Mouse (Mus musculus) G1E (cell line): ENCODE data around the gene Ssh1. TPM values are rescaled to one million over a fixed set of nuclear protein-coding genes. Genes with fewer than 3 reads are reported as not detected.

Experiments
- ATAC-seq: 2 replicates; pipeline ENCODE4 v1.8.0; 2016; ENCODE audit warnings: mild to moderate bottlenecking; ENCODE audit not compliant: insufficient number of reproducible peaks, poor library complexity, low FRiP score, severe bottlenecking; ENCODE audit errors: extremely low read depth
- DNase-seq: peaks from one replicate; pipeline ENCODE4 v3.0.0; 2012; ENCODE audit warnings: low spot score
- H3K27me3 ChIP-seq: 2 replicates; pipeline ENCODE4 v1.6.1; 2012; ENCODE audit warnings: mild to moderate bottlenecking, low read length, inconsistent platforms; ENCODE audit not compliant: insufficient read depth
- H3K36me3 ChIP-seq: replicated peaks from 2 replicates; pipeline ENCODE3; 2012; ENCODE audit warnings: mild to moderate bottlenecking, inconsistent platforms
- H3K4me1 ChIP-seq: 2 replicates; pipeline ENCODE4 v1.6.1; 2012; ENCODE audit warnings: low read depth, low read length, inconsistent platforms, mixed read lengths; ENCODE audit not compliant: insufficient read depth
- H3K4me3 ChIP-seq: 2 replicates; pipeline ENCODE4 v1.5.1; 2012; ENCODE audit warnings: low read depth, mild to moderate bottlenecking, inconsistent platforms, low read length, moderate library complexity, mixed read lengths
- H3K9me3 ChIP-seq: replicated peaks from 2 replicates; pipeline ENCODE4 v1.6.1; 2012; ENCODE audit warnings: inconsistent platforms
- CTCF ChIP-seq: IDR thresholded peaks from 2 replicates; pipeline ENCODE4 v1.5.1; 2012; ENCODE audit warnings: low read depth, low read length, inconsistent platforms, mixed read lengths
- GATA1 ChIP-seq: IDR thresholded peaks from 2 replicates; pipeline ENCODE4 v1.6.1; 2012; ENCODE audit warnings: borderline replicate concordance, low read length, inconsistent platforms, mixed read lengths
- GATA2 ChIP-seq: IDR thresholded peaks from 2 replicates; pipeline ENCODE4 v1.6.1; 2012; ENCODE audit warnings: low read depth, low read length, inconsistent platforms, borderline replicate concordance
- POLR2AphosphoS5 ChIP-seq: IDR thresholded peaks from 2 replicates; pipeline ENCODE4 v1.6.1; 2012; ENCODE audit warnings: low read depth, low read length, inconsistent platforms; ENCODE audit not compliant: insufficient replicate concordance
- TAL1 ChIP-seq: conservative IDR thresholded peaks from 2 replicates; pipeline ENCODE4 v1.6.1; 2012; ENCODE audit warnings: low read depth, low read length, inconsistent platforms, mixed read lengths
- polyA plus RNA-seq: library from polyadenylated mRNA; stranded (reverse); fragments of >175 nt; gene quantifications from 2 replicates; pipeline ENCODE4 v1.2.3, GENCODE M21; 2012
- total RNA-seq, 2 experiments: library from RNA; stranded (forward) in 1 of 2; stranded (reverse) in 1 of 2; fragments of 200-1000 nt in 1 of 2; fragments of >200 nt in 1 of 2; fragmentation: Nextera tagmentation in 1 of 2; gene quantifications; 2 replicates each; pipeline ENCODE4 v1.2.3; 2014 to 2017

Gene Ssh1
- total and polyA plus RNA-seq, 3 experiments = 3.3 to 28.4 (median 13.8) TPM

DNA sequence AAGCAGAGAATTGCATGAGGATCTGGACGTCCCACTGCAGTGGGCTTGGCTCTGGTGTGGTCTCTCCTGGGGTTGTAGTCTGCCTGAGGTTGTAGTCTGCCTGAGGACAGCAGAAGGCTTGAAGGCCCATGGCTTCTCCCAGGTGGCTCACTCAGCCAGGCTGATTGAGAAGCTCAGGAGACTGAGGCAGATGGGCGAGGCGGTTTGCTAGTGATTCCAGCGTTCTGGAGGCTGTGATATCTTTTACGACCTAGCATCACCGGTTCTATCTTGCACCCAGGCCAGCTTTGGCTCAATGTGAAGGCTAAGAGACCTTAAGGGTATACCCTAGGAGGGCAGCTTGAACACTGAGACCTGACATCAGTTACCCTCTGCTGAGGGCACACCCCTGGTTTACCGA lies 74.6 kb downstream of the Ssh1 start:
- TF ChIP-seq GATA1 = no peak
- no peak for TF ChIP-seq CTCF
- TF ChIP-seq POLR2AphosphoS5 = no peak
- no peak for TF ChIP-seq GATA2
- no peak for TF ChIP-seq TAL1
- peaks cover 30% of the 10 kb centered on the region for H3K27me3 ChIP-seq
- H3K4me3 ChIP-seq = no peak overlapping the region
- no peak for ATAC-seq
- no peak for DNase-seq
- H3K4me1 ChIP-seq = peaks cover 13% of the 10 kb centered on the region
- H3K36me3 ChIP-seq = no peaks in the 10 kb centered on the region
- H3K9me3 ChIP-seq = no peaks in the 10 kb centered on the region

DNA sequence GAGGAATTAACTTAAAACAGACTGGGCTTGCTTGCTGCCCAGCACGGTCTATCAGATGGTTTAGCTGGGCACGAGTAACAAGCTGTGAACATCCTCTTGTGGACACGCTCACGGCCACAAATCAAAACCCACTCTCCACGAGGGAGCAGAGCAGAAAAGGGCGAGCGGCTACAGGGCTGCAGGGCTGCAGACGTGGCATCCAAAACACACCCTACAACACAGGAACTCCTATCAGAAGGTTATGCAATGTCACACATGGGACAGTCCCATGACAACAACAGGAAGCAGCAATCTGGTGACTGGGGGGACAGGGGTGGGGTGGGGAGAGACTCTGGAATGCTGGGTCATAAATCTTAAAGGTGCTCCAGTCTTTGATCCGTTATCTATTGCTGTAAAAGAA lies 75.0 kb downstream of the Ssh1 start:
- Histone ChIP-seq H3K4me1 (peaks cover 13% of the 10 kb centered on the region), H3K36me3 (no peaks in the 10 kb centered on the region), H3K9me3 (no peaks in the 10 kb centered on the region), H3K4me3 (no peak overlapping the region), H3K27me3 (peaks cover 30% of the 10 kb centered on the region)
- no peak for TF ChIP-seq TAL1
- TF ChIP-seq CTCF = no peak
- no peak for TF ChIP-seq GATA2
- no peak for TF ChIP-seq GATA1
- TF ChIP-seq POLR2AphosphoS5 = no peak
- ATAC-seq = no peak
- DNase-seq = no peak

GRCm38 (mm10) chr5:113910705-113911104 lies 83.0 kb downstream of the Ssh1 start:
- Histone ChIP-seq H3K27me3 (peaks cover 25% of the 10 kb centered on the region), H3K4me3 (no peak overlapping the region; the same call in 1 of the 2 replicates), H3K9me3 (no peaks in the 10 kb centered on the region), H3K4me1 (peaks cover 40% of the 10 kb centered on the region), H3K36me3 (peaks cover 4% of the 10 kb centered on the region)
- no peak for TF ChIP-seq GATA2
- TF ChIP-seq POLR2AphosphoS5 = no peak
- TF ChIP-seq TAL1 = no peak
- TF ChIP-seq GATA1 = no peak
- no peak for TF ChIP-seq CTCF
- ATAC-seq (no peak), DNase-seq (no peak)

DNA sequence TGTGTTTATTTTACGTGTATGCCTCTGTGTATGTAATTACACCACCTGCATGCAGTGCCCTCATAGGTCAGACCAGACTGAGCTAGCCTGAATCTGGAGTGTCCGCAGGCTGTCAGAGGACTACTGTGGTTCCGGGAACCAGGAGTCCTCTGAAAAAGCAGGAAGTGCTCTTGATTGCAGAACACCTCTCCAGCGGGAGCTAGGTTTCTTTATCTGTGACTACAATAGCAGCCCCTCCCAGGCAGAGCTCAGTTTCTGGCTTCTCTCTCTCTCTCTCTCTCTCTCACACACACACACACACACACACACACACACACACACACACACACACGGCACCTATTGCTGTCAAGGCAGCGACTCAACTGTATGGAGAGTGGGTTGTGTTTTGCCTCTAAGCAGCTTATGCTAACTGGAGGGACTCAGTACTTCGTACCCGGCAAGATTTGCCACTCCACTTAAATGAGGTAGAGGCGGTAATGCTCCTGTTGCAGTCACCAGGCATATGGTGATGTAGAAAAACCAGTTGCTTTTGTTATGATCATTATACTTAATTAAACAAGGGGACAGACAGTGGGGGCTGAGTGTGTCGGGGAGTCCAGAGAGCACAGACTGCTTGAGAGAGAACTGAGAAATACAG lies 83.5 kb downstream of the Ssh1 start:
- TF ChIP-seq GATA2 (no peak), TAL1 (no peak), CTCF (no peak), GATA1 (no peak), POLR2AphosphoS5 (no peak)
- H3K4me1 ChIP-seq = peaks cover 45% of the 10 kb centered on the region
- H3K4me3 ChIP-seq = peak overlapping the region; percentile 33; the same call in 1 of the 2 replicates
- DNase-seq (peak; percentile 42), ATAC-seq (no peak)
- no peaks in the 10 kb centered on the region for H3K9me3 ChIP-seq
- H3K27me3 ChIP-seq = peaks cover 20% of the 10 kb centered on the region
- H3K36me3 ChIP-seq = peaks cover 8% of the 10 kb centered on the region

DNA sequence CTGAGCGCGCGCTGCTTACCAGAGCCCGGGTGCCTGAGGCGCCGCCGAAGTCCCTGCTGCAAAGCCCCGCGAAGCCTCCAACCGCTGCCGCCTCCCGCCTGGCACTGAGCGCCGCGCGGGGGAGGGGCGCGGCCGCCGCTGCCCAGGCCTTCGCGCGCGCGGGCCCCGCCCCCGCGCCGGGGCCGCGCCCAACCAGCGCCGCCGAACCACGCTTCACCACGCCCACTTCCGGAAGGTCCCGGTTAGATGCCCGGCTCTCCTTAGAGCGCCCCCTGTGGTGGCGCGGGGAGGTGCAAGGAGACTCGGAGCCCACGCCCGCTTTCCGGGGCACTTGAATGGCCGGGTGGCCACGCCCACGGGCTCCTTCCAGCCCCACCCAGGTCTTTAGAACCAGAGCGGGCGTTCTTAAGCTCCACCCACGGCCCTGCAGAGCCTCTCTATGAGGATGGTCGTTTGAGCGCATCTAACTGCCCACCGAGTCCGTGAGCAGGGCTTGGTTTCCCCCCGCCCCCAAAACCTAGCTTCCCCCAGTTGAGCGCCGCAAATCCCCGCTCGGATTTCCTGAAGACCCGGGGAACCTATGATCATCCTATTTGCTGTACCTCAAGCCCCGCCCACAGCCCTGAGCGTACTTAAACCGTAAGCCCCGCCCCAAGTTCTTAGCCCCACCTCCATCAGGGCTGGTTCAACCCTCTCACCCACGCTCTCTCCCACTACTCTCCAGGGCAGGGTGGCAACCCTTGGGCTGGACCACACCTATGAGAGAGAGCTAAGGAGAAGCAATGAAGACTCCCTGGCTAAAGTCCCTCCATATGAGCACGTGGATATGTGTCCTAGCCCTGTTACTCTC lies 84.9 kb downstream of the Ssh1 start, which contains the start of gene Coro1c:
Coro1c (minus strand) TSS at position 167 of the 850 bp plus-strand sequence.
- peak; percentile 75 for ATAC-seq
- DNase-seq = peak; percentile 87
- H3K36me3 ChIP-seq = peaks cover 10% of the 10 kb centered on the region
- peaks cover 10% of the 10 kb centered on the region for H3K27me3 ChIP-seq
- H3K9me3 ChIP-seq = no peaks in the 10 kb centered on the region
- peak within 1 kb of the TSS; percentile 94 for H3K4me3 ChIP-seq
- no peak for TF ChIP-seq TAL1
- TF ChIP-seq CTCF = peak; percentile 55; the same call in 1 of the 2 replicates
- TF ChIP-seq POLR2AphosphoS5 = no peak
- H3K4me1 ChIP-seq = peaks cover 56% of the 10 kb centered on the region

DNA sequence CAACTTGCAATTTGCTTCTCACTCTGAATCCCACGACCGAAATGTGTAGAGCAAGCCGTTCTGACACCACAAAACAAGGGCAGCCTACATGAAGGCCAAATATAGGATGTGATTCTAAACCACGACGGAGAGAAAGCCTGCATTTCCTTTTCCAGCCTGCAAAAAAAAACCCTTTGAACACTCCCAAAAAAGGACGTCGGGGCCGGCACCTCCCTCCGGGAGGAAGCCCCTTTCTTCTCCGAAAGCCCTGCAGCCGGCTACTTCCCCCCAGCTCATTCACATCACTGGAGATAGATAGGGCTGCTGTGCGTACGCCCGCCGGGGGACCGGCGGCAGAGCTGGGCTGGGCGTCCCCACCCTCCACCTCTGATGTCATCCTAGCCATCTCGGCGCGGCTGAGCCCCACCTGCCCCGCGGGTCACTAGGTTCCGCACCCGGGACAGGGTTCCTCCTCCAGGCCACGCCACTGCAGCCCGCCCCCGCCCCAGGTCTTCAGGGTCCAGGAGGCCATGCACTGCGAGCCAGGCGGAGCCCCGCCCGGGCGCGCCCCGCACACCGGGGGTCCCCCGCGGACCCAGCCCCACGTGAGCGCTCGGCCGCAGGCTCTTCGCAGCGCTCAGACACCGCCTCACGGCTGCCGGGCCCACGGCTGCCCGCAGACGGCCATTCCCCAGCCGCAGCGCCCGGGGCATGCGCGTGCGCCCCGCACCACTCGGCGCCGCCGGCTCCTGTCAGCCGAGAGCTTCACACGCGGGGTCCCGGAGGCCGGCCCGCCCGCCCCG lies 85.7 kb downstream of the Ssh1 start:
- Histone ChIP-seq H3K36me3 (peaks cover 12% of the 10 kb centered on the region), H3K9me3 (no peaks in the 10 kb centered on the region), H3K27me3 (peaks cover 7% of the 10 kb centered on the region), H3K4me3 (peak overlapping the region; percentile 94), H3K4me1 (peaks cover 64% of the 10 kb centered on the region)
- ATAC-seq (peak; percentile 42), DNase-seq (peak; percentile 82)
- TF ChIP-seq POLR2AphosphoS5 (no peak), GATA2 (no peak), TAL1 (no peak)
